In the genomic region with DNA sequence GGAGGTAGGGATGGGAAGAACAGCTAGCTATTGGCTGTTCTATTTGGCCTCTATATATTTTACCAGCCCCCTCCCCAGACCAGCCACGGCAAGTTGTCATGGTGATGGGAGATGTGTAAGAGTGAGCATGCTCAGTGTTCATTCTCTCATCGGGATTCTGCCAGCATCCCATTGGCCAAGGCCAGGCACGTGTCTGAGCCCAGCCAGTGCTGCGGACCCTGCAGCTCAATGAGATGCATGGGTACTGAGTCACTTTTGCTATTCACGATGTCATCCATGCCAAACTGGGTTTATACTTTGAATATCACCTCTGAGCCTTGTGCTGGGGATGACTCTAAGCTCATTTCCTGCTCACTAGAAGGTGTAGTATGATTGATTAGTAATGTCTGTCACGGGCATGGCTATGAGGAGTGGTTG, we compare ENCODE assay signal across 13 mouse cellular contexts. TPM values are rescaled to one million over a fixed set of nuclear protein-coding genes. Genes with fewer than 3 reads are reported as not detected.
A peak's percentile ranks its signal among the peaks of the same experiment; 100 is the strongest.
DNase-seq lines count a peak whose midpoint lies in the region; ATAC-seq and TF ChIP-seq lines count a peak whose summit lies in the region.
"Had no signal": no experiment of that assay in that cellular context is flagged by ENCODE, and none has a peak within 500 bp of the region (broad histone marks: within the 10 kb centered on the region; RNA-seq: fewer than 3 reads in every experiment).

No protein-coding gene starts in this region.

- H3K27ac ChIP-seq in forebrain, embryonic 13.5 days: no peak overlapping the region
- no peak overlapping the region for H3K27ac ChIP-seq in forebrain, embryonic 10.5 days
- H3K27ac ChIP-seq in neural tube, embryonic 12.5 days: no peak overlapping the region
- no peak overlapping the region for H3K27ac ChIP-seq in intestine, embryonic 16.5 days (ENCODE audit: low read length)

- no peaks in the 10 kb centered on the region for H3K4me1 ChIP-seq in forebrain, embryonic 13.5 days
- H3K4me1 ChIP-seq in forebrain, embryonic 10.5 days: no peaks in the 10 kb centered on the region
- no peaks in the 10 kb centered on the region for H3K4me1 ChIP-seq in neural tube, embryonic 12.5 days
- no peaks in the 10 kb centered on the region for H3K4me1 ChIP-seq in intestine, embryonic 16.5 days (ENCODE audit: control insufficient read depth, insufficient read depth, low read length)

- H3K9ac ChIP-seq in forebrain, embryonic 13.5 days: no peak overlapping the region
- no peak overlapping the region for H3K9ac ChIP-seq in neural tube, embryonic 12.5 days
- H3K9ac ChIP-seq in intestine, embryonic 16.5 days (ENCODE audit: low read depth, low read length): no peak overlapping the region

- no peak for DNase-seq in forebrain, embryonic 10.5 days (ENCODE audit: extremely low spot score, low spot score)
- DNase-seq in neural tube, embryonic 10.5 days (ENCODE audit: extremely low spot score, low spot score): no peak
- DNase-seq in brain, embryonic 18.5 days (ENCODE audit: low read depth, low spot score): peak; percentile 46
- DNase-seq: gastrocnemius, postnatal 14 days; heart, postnatal 10 days; kidney, adult 2 months; lung, postnatal 4 days had no signal

- WGBS in forebrain, embryonic 13.5 days: 88% methylated on average over 6 of the region's 6 CpGs
- 85% methylated on average over 6 of the region's 6 CpGs for WGBS in forebrain, embryonic 10.5 days
- WGBS in neural tube, embryonic 12.5 days: 81% methylated on average over 6 of the region's 6 CpGs
- 81% methylated on average over 6 of the region's 6 CpGs for WGBS in intestine, embryonic 16.5 days

- H3K9me3 ChIP-seq in forebrain, embryonic 13.5 days (replicated peaks): no peaks in the 10 kb centered on the region
- no peaks in the 10 kb centered on the region for H3K9me3 ChIP-seq in forebrain, embryonic 10.5 days
- no peaks in the 10 kb centered on the region for H3K9me3 ChIP-seq in neural tube, embryonic 12.5 days
- no peaks in the 10 kb centered on the region for H3K9me3 ChIP-seq in intestine, embryonic 16.5 days (ENCODE audit: control insufficient read depth, low read length)

- no peak overlapping the region for H3ac ChIP-seq in myocyte (ENCODE audit: control insufficient read depth, insufficient read length)

- no peaks in the 10 kb centered on the region for H3K27me3 ChIP-seq in forebrain, embryonic 13.5 days
- no peaks in the 10 kb centered on the region for H3K27me3 ChIP-seq in forebrain, embryonic 10.5 days (ENCODE audit: poor library complexity, severe bottlenecking)
- no peaks in the 10 kb centered on the region for H3K27me3 ChIP-seq in neural tube, embryonic 12.5 days (replicated peaks)
- peaks cover 8% of the 10 kb centered on the region for H3K27me3 ChIP-seq in myocyte (ENCODE audit: control insufficient read depth, insufficient read depth, insufficient read length)
- H3K27me3 ChIP-seq in intestine, embryonic 16.5 days (replicated peaks; ENCODE audit: control insufficient read depth, insufficient read depth, low read length): no peaks in the 10 kb centered on the region

- no peaks in the 10 kb centered on the region for H3K79me2 ChIP-seq in myocyte (ENCODE audit: control insufficient read depth, insufficient read depth)

- peak; percentile 65; the same call in 1 of the 2 replicates for ATAC-seq in forebrain, embryonic 13.5 days
- ATAC-seq in neural tube, embryonic 12.5 days (ENCODE audit: low FRiP score, low read depth): 0 out of 2 replicates have a peak, but pooled peaks have one; percentile 44
- no peak for ATAC-seq in intestine, embryonic 16.5 days
- no peak for ATAC-seq in granulocyte monocyte progenitor cell, adult 5-6 weeks (replicated peaks; ENCODE audit: poor library complexity, severe bottlenecking)

- TF ChIP-seq POLR2A in myocyte (IDR thresholded peaks at IDR 0.05; ENCODE audit: insufficient read length, low read depth): no peak

- H3K4me2 ChIP-seq in forebrain, embryonic 13.5 days: no peak overlapping the region
- H3K4me2 ChIP-seq in neural tube, embryonic 12.5 days (replicated peaks): no peak overlapping the region
- no peak overlapping the region for H3K4me2 ChIP-seq in myocyte (ENCODE audit: low read depth)
- H3K4me2 ChIP-seq in intestine, embryonic 16.5 days (ENCODE audit: low read depth, low read length): no peak overlapping the region
- H3K4me2 ChIP-seq: liver, embryonic 11.5 days had no signal

- H3K36me3 ChIP-seq in forebrain, embryonic 13.5 days (ENCODE audit: poor library complexity, severe bottlenecking): no peaks in the 10 kb centered on the region
- H3K36me3 ChIP-seq in forebrain, embryonic 10.5 days (replicated peaks): no peaks in the 10 kb centered on the region
- H3K36me3 ChIP-seq in neural tube, embryonic 12.5 days: no peaks in the 10 kb centered on the region
- H3K36me3 ChIP-seq in myocyte (ENCODE audit: control insufficient read depth, insufficient read depth): no peaks in the 10 kb centered on the region
- no peaks in the 10 kb centered on the region for H3K36me3 ChIP-seq in intestine, embryonic 16.5 days (ENCODE audit: control insufficient read depth, insufficient read depth, low read length)

- no peak overlapping the region for H3K4me3 ChIP-seq in forebrain, embryonic 13.5 days
- no peak overlapping the region for H3K4me3 ChIP-seq in forebrain, embryonic 10.5 days
- H3K4me3 ChIP-seq in neural tube, embryonic 12.5 days: no peak overlapping the region
- no peak overlapping the region for H3K4me3 ChIP-seq in myocyte
- no peak overlapping the region for H3K4me3 ChIP-seq in intestine, embryonic 16.5 days (ENCODE audit: low read length)

TF ChIP-seq in myocyte, 11 proteins besides CTCF, POLR2A, EP300 and RAD21:
- TF ChIP-seq USF1 (IDR thresholded peaks at IDR 0.05; ENCODE audit: low read depth) (peak; percentile 86), MAX (IDR thresholded peaks at IDR 0.05; ENCODE audit: low read depth) (no peak)

RNA-seq across cellular contexts. Expression of a gene that starts 49.4 kb away (rescaled TPM):
- polyA plus RNA-seq in forebrain, embryonic 13.5 days (2015; fragmentation: Nextera tagmentation; extraction: Ambion mirVana): 2.5 and 3.5 TPM in 2 replicates
- polyA plus RNA-seq in forebrain, embryonic 10.5 days (2016; fragmentation: Nextera tagmentation; extraction: Ambion mirVana): 5.2 TPM in 2 replicates
- 2.8 and 3.7 TPM in 2 replicates for polyA plus RNA-seq in neural tube, embryonic 12.5 days (2016; fragmentation: Nextera tagmentation; extraction: Ambion mirVana)
- 1.0 TPM for polyA plus RNA-seq in myocyte (2012; fragmentation: generic; extraction: Trizol)
- polyA plus RNA-seq in intestine, embryonic 16.5 days (2015; fragmentation: Nextera tagmentation; extraction: Ambion mirVana): 4.0 and 4.3 TPM in 2 replicates
- 3.1 TPM in 1 of 2 replicates, not detected in the other for total RNA-seq in granulocyte monocyte progenitor cell, adult 5-6 weeks (2014; fragmentation: Nextera tagmentation)
- total RNA-seq in granulocyte monocyte progenitor cell, adult 5-6 weeks (2017): 1.8 and 3.0 TPM in 2 replicates

RNA-seq across cellular contexts. Expression of a gene that starts 52.1 kb away (rescaled TPM):
- polyA plus RNA-seq in forebrain, embryonic 13.5 days (2015; fragmentation: Nextera tagmentation; extraction: Ambion mirVana): 13.2 and 16.6 TPM in 2 replicates
- 8.5 and 9.7 TPM in 2 replicates for polyA plus RNA-seq in forebrain, embryonic 10.5 days (2016; fragmentation: Nextera tagmentation; extraction: Ambion mirVana)
- 32.8 and 33.2 TPM in 2 replicates for polyA plus RNA-seq in neural tube, embryonic 12.5 days (2016; fragmentation: Nextera tagmentation; extraction: Ambion mirVana)
- polyA plus RNA-seq in myocyte (2012; fragmentation: generic; extraction: Trizol): 409 TPM
- polyA plus RNA-seq in intestine, embryonic 16.5 days (2015; fragmentation: Nextera tagmentation; extraction: Ambion mirVana): 128 and 147 TPM in 2 replicates
- 244 and 297 TPM in 2 replicates for total RNA-seq in granulocyte monocyte progenitor cell, adult 5-6 weeks (2014; fragmentation: Nextera tagmentation)
- total RNA-seq in granulocyte monocyte progenitor cell, adult 5-6 weeks (2017): 174 and 251 TPM in 2 replicates

RNA-seq across cellular contexts. Expression of a gene that starts 56.8 kb away (rescaled TPM):
- 0.13 and 0.28 TPM in 2 replicates for polyA plus RNA-seq in forebrain, embryonic 13.5 days (2015; fragmentation: Nextera tagmentation; extraction: Ambion mirVana)
- polyA plus RNA-seq in forebrain, embryonic 10.5 days (2016; fragmentation: Nextera tagmentation; extraction: Ambion mirVana): 0.10 and 0.33 TPM in 2 replicates
- 0.22 and 0.71 TPM in 2 replicates for polyA plus RNA-seq in neural tube, embryonic 12.5 days (2016; fragmentation: Nextera tagmentation; extraction: Ambion mirVana)
- polyA plus RNA-seq in myocyte (2012; fragmentation: generic; extraction: Trizol): not detected
- 6.1 and 6.6 TPM in 2 replicates for polyA plus RNA-seq in intestine, embryonic 16.5 days (2015; fragmentation: Nextera tagmentation; extraction: Ambion mirVana)
- total RNA-seq in granulocyte monocyte progenitor cell, adult 5-6 weeks (2014; fragmentation: Nextera tagmentation): not detected in 2 replicates
- not detected in 2 replicates for total RNA-seq in granulocyte monocyte progenitor cell, adult 5-6 weeks (2017)
- total RNA-seq: heart, postnatal 10 days had no signal

Comparison
In these comparisons a context has a peak if more than half of its experiments do, and no peak if none do; other contexts are left out.
1. ATAC-seq: peak in forebrain, embryonic 13.5 days (single experiment) and neural tube, embryonic 12.5 days (single experiment); none in intestine, embryonic 16.5 days (single experiment) and granulocyte monocyte progenitor cell, adult 5-6 weeks (single experiment).